Mouse (Mus musculus): ENCODE measurements around the gene Aqr.
A peak's percentile ranks its signal among the peaks of the same experiment; 100 is the strongest.
"Not testable (repeated sequence)": the region's sequence is repeated elsewhere in the genome, so short reads cannot be mapped to it uniquely, and the experiment has no call there.

The Aqr gene

DNA sequence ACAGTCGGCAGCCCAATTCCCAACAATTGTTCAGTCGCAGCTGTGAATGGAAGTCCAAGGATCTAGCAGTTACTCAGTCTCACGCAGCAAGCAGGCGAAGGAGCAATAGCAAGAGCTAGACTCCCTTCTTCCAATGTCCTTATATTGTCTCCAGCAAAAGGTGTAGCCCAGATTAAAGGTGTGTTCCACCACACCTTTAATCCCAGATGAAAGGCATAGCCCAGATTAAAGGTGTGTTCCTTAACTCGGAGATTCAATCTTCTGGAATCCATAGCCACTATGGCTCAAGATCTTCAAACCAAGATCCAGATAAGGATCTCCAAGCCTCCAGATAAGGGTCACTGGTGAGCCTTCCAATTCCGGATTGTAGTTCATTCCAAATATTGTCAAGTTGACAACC is at the start of gene Aqr:
TSS of gene Aqr (minus strand) at position 101 of the 400 bp plus-strand sequence.
- not testable (repeated sequence) for DNase-seq

GRCm38 (mm10) chr2:114236566-114236965 is 49.7 kb upstream of the Aqr start:
- no peak for DNase-seq

DNA sequence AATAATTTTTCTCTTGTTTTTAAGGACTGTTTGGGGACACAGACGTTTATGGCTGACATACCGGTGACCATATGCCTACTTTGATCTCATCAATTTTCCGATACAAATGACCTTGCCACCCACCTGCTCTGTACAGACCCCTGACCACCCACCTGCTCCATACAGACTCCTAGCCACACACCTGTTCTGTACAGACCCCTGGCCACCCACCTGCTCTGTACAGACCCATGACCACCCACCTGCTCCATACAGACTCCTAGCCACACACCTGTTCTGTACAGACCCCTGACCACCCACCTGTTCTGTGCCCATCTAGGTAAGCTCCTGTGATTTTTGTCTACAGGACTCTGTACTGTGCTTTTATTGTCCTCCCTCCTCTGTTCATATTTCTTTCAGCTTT is 48.8 kb upstream of the Aqr start:
- no peak for DNase-seq

DNA sequence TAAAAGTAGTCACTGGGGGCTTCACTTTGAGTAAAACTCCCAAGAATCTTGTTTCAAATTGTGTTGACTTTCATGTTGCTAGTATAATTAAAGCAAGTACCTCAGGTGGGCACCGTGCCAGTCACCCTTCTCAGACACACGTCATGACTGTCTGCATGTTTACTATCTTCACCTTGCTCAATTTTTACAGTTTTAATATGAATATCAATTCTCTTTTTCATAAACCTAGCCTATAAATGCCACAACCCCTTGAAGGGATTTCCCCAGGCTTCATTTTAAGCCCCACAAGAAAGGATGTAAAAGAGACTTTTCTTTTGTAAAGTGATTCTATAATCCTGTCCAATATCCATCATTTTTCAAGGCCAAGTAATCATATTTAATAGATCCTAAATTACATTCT is 44.4 kb upstream of the Aqr start:
- DNase-seq: peak in 1 of 2 experiments; percentile 3

- no peak for DNase-seq
Observed at GRCm38 (mm10) chr2:114228672-114229071, 41.8 kb upstream of the Aqr start.

- no peak for DNase-seq
Observed at GRCm38 (mm10) chr2:114205036-114205435, 18.2 kb upstream of the Aqr start.

DNA sequence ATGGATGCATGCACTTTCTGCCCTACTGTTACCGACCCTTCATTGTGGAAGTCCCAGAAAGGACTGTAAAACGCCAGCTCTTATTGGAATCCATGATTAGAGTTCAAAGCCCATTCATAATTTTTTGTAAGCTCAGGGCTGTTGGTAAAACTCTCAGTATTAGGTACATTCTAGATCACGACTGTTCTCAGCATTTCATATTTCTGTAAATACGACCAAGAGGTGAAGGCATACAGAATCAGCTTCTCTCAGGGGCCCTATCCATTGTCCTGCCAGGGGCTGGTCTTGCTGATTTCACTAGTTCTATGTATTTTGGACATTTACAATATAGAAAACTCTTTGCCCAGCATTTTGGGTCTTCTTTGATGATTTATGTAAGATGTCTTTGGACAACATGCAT is 14.8 kb upstream of the Aqr start:
- DNase-seq: no peak

DNA sequence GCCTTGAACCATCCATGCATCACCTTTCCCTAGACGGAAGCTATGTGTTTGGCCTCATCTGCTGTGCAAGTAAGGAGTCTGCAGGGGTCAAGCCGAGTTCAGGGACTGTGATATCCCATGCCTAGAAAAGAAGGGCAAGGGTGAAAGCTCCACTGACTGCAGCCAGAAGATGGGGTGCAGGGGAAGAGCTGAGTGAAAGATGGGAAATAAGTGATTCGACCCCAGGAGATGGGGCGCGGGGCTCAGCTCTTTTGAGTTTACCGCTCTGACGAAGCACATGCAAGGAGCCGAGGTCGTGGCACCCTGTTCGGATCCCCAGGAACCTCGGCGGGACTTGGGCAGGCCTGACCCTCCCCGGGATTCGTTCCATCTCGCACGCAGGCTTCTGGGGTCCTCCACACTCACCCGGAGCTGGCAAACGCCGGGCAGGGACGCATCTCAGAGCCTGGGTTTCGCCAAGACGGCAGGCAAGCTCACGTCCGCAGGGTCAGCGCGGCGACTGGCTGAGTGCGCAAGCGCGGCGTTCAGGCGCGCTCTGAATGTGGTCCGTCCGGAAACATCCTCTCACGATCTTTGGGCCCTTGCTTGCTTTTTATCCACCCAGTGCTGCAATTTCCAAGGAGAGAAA is 14.2 kb upstream of the Aqr start, which contains the start of gene Zfp770:
TSS of gene Zfp770 (minus strand) at position 538 of the 628 bp plus-strand sequence.
- peak; percentile 88 to 91 for DNase-seq

GRCm38 (mm10) chr2:114196421-114196820 is 9.6 kb upstream of the Aqr start:
- DNase-seq: no peak

GRCm38 (mm10) chr2:114177802-114178733 is 8.8 kb downstream of the Aqr start:
- DNase-seq: no peak

- DNase-seq: peak; percentile 81 to 86
Observed at GRCm38 (mm10) chr2:114174651-114175484, 12.0 kb downstream of the Aqr start.

- DNase-seq: no peak
Observed at GRCm38 (mm10) chr2:114173248-114173647, 13.6 kb downstream of the Aqr start.

- DNase-seq: no peak
Observed at GRCm38 (mm10) chr2:114167837-114168236, 19.0 kb downstream of the Aqr start.

DNA sequence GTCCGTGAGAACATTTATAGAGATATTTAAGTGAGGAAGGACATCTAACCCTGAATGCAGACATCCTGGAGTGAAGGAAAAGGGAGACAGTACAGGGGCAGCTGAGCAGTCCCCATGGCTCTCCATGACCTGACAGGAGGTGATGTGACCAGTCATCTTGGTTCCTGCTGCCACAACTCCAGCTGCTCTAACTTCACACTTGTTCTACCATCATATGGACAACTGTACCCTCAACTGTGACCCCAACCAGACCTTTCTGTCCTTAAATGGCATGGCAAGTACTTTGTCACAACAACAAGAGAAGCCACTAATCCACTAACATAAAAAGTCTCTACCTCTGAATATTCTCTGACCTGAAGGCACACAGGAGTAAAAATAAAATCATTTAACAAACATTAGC is 24.8 kb downstream of the Aqr start:
- DNase-seq: no peak

- DNase-seq: no peak
Observed at GRCm38 (mm10) chr2:114157345-114157744, 29.5 kb downstream of the Aqr start.

DNA sequence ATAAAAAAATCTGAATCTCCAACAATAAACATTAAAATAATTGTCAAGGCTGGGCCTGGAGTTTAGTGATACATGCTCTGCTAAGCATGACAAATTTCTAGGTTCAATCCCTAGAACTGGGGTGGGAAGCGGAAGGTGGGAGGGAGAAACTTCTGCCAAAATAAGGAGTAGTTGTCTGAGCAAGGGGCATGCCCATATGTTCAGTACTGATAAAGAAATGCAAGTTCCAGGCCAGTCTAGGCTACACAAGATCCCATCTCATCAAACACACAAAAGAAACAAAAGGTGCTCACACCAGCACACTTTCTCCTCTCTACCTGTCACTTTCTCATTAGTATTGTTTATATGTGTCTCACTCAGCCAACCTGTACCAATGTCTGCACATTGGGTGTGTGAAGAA is 30.2 kb downstream of the Aqr start:
- no peak for DNase-seq

- no peak for DNase-seq
Observed at GRCm38 (mm10) chr2:114153247-114153646, 33.6 kb downstream of the Aqr start.

DNA sequence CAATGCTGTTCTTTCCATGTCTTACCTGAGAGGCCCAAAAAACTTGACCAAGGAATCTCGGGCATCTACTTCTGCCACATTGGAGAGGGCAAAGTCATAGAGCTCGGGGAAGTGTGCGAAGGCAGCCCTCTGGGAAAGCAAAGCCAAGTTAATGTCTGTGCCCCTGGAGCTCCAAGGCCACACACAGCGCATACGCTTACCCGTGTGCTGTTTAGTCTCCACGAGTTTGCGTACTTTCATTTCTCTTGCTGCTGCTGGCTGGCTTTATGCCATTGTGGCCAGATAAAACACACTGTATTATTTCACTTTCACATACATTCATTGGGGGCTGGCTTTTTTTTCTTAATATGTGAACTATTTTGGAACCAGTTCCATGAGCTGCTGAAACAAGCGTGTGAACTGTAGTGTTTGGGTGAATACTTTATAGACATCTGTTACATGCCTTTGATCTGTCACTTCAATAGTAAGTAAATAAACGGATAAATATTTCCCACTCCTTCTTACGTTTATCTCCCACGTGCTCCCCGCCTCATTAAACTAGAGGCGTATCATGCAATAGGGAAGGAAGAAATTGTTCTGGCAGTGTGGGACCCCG is 39.9 kb downstream of the Aqr start:
- no peak for DNase-seq

GRCm38 (mm10) chr2:114145315-114145801 is 41.5 kb downstream of the Aqr start:
- DNase-seq: peak; percentile 18 to 64

DNA sequence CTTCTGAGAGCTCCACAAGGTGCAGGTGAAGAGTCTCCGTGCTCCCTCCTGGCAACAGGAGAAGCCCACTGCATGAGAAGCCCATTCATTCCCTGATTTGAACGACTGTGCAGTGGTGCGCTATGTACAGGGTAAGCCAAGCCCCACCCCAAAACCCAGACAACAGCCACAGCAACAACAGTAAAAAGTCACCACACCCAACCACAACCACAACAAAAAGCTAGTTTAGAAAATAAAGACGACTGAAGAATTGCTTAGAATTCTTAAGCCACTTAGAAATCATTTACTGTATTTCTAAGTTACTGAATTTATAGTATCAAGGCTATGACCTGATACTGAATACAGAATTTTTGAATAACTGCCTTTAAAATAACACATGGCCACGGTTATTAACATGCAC is 41.9 kb downstream of the Aqr start:
- no peak for DNase-seq

DNA sequence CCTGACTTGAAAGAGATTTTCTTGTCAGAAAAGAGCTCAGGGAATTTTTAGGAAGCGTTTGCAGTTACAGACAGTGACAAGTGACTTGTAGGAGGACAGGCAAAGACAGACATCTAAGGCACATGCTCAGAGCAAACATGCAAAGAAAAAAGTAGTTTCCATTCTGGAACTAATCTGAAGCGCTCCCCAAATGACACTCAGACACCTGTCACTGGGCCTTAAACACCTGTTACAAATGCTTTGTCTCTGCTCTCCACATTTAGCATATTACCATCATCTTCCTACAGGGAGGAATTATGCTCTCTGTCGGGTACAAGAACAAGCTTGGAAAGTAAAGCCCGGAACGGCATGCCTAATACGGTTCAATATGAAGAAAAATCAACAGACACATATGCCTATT is 43.0 kb downstream of the Aqr start:
- no peak for DNase-seq

DNA sequence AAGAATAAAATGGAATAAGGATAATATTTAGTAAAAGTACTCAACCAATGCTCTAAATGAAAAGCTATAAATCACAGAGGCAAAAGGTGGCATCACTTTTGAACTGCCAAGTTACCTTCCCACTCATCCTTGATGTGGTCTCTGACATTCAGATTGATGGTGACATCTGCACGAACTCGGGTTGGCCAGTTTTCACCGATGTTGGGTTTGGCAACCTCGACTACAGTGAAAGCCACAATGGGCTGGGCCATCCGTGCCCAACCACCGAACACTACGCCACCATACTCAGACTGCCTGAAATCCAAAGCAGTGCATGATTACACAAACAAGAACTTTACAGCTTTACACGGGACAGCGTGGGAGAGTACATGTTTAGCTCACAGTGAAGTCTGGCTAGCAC is 50.1 kb downstream of the Aqr start:
- no peak for DNase-seq

DNA sequence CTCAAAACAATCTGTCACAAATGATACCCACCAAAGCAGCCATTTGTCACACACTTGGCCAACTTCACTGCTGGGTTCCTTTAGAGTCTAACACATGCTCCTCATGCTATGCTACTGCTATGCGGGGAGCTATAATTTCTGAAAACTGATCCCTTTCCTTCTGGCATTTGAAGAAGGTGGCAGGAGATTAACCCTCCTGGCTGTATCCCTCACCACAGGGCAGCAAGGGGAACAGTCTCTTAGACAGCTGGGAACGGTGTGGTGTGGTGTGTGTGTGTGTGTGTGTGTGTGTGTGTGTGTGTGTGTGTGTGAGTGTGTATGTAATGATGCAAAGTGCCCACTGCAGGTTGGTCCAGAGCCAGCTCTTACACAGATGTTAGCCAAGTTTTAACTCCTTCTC is 51.0 kb downstream of the Aqr start:
- no peak for DNase-seq

Data from cerebellum, postnatal 25 days (tissue).